Mouse (Mus musculus) cerebellum, adult 2 months (tissue): ENCODE data around the gene Pax5.

Source experiments
- CTCF ChIP-seq: fragments of 200-500 bp; IDR thresholded peaks from 2 replicates; pipeline ENCODE4 v1.5.1; 2011; ENCODE audit warnings: low read depth, mild to moderate bottlenecking, control low read depth, low read length, moderate library complexity, borderline replicate concordance; ENCODE audit not compliant: insufficient read depth
- POLR2A ChIP-seq: fragments of 200-500 bp; IDR thresholded peaks from 2 replicates; pipeline ENCODE4 v1.6.1; 2011; ENCODE audit warnings: low read length, control low read depth, borderline replicate concordance; ENCODE audit not compliant: insufficient read depth

DNA sequence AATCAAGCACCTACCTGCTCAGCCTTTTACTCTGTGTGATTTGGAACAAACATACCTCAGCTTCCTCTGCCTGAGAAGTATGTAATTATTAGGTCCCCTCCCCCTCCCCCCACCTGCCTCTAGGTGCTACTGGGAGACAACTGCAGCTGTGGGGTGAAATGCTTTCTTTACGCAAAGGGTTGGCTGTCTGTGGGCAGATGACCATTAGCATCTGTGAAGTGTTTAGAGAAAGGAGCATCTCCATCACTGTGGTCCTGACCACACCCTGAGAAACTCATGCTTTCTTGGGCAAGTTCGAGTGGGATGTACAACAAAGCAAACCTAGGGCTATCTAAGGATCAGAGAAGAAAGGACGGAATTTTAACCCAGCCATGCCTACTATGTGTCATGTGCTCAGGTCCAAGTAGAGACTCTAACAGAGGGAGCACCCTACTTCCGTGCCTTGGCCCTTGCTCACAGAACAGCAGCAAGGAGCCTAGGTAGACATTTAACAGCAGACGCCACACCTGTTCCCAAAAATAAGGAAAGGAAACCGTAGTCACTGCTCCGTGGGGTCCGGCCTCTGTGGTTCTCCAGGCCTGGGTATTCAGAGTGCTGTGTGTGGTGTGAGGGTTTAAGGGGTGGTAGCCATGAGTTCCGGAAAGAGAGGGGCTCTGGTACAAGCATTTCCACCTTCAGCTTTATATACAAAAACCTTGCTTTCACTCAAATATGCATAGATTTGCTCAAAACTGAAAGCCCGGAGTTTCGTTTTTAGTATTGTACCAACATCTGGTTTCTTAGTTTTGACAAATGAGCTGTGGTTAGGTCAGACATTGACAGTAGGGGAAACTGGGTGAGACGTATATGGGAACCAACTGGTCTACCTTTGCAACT is 85.8 kb downstream of the Pax5 start:
- TF ChIP-seq POLR2A = no peak
- no peak for TF ChIP-seq CTCF
